Mouse (Mus musculus) testis, adult 2 months (tissue): ENCODE data around the gene Gbgt1. TPM values are rescaled to one million over a fixed set of nuclear protein-coding genes. Genes with fewer than 3 reads are reported as not detected.
"Not testable (repeated sequence)": the region's sequence is repeated elsewhere in the genome, so short reads cannot be mapped to it uniquely, and the experiment has no call there.

Experiments
- H3K27ac ChIP-seq: fragments of 200-500 bp; 2 replicates; pipeline ENCODE4 v1.5.1; 2012; ENCODE audit warnings: low read depth, low read length; ENCODE audit not compliant: control insufficient read depth, insufficient read depth
- H3K27me3 ChIP-seq: fragments of 200-500 bp; 2 replicates; pipeline ENCODE4 v1.6.1; 2012; ENCODE audit warnings: mild to moderate bottlenecking, low read length, moderate library complexity; ENCODE audit not compliant: control insufficient read depth, insufficient read depth
- H3K36me3 ChIP-seq: fragments of 200-500 bp; 2 replicates; pipeline ENCODE4 v1.6.1; 2012; ENCODE audit warnings: mild to moderate bottlenecking, low read length; ENCODE audit not compliant: control insufficient read depth, insufficient read depth
- H3K4me1 ChIP-seq: fragments of 200-500 bp; 2 replicates; pipeline ENCODE4 v1.6.1; 2012; ENCODE audit warnings: low read length; ENCODE audit not compliant: control insufficient read depth, insufficient read depth
- H3K4me3 ChIP-seq: fragments of 200-500 bp; 2 replicates; pipeline ENCODE4 v1.5.1; 2012; ENCODE audit warnings: low read depth, mild to moderate bottlenecking, low read length, moderate library complexity, mixed read lengths; ENCODE audit not compliant: control insufficient read depth
- CTCF ChIP-seq: fragments of 200-500 bp; IDR thresholded peaks from 2 replicates; pipeline ENCODE4 v1.5.1; 2012; ENCODE audit warnings: low read depth, mild to moderate bottlenecking, inconsistent platforms, low read length, moderate library complexity; ENCODE audit not compliant: control insufficient read depth, insufficient read depth, insufficient replicate concordance
- POLR2A ChIP-seq: fragments of 200-500 bp; IDR thresholded peaks from 2 replicates; pipeline ENCODE4 v1.6.1; 2012; ENCODE audit warnings: low read depth, mild to moderate bottlenecking, inconsistent platforms, low read length, moderate library complexity; ENCODE audit not compliant: control insufficient read depth
- polyA plus RNA-seq: library from polyadenylated mRNA; depleted of rRNA; stranded (reverse); fragments of >200 nt; gene quantifications from 2 replicates; pipeline ENCODE4 v1.2.3, GENCODE M21; 2012

Gene Gbgt1
- polyA plus RNA-seq, 1 experiment: 3.1 TPM

- Histone ChIP-seq H3K4me1 (peaks cover 2% of the 10 kb centered on the region; the same call in 1 of the 2 replicates), H3K4me3 (no peak overlapping the region), H3K27ac (no peak overlapping the region), H3K27me3 (no peaks in the 10 kb centered on the region), H3K36me3 (no peaks in the 10 kb centered on the region)
- TF ChIP-seq CTCF (no peak), POLR2A (no peak)
Observed at GRCm38 (mm10) chr2:28502987-28503386, 6.3 kb downstream of the Gbgt1 start.

- Histone ChIP-seq H3K4me3 (peak overlapping the region; percentile 6), H3K4me1 (peaks cover 2% of the 10 kb centered on the region; the same call in 1 of the 2 replicates)
Observed at GRCm38 (mm10) chr2:28504676-28505075, 8.0 kb downstream of the Gbgt1 start.

GRCm38 (mm10) chr2:28505795-28506194, 9.1 kb downstream of the Gbgt1 start, which contains the start of gene Gm10134:
Gene Gm10134, plus strand, starts transcription at chr2:28506095.
- no peak within 1 kb of the TSS for H3K27ac ChIP-seq
- peak within 1 kb of the TSS; percentile 6 for H3K4me3 ChIP-seq
- H3K27me3 ChIP-seq: no peaks in the 10 kb centered on the region
- no peaks in the 10 kb centered on the region for H3K36me3 ChIP-seq
- H3K4me1 ChIP-seq: peaks cover 2% of the 10 kb centered on the region; the same call in 1 of the 2 replicates
- TF ChIP-seq POLR2A (no peak), CTCF (no peak)

More at GRCm38 (mm10) chr2:28504676-28505075, 8.0 kb downstream of the Gbgt1 start:
- H3K27ac ChIP-seq: no peak overlapping the region
- no peak for TF ChIP-seq CTCF
- TF ChIP-seq POLR2A: no peak
- H3K36me3 ChIP-seq: no peaks in the 10 kb centered on the region
- no peaks in the 10 kb centered on the region for H3K27me3 ChIP-seq

GRCm38 (mm10) chr2:28506291-28506690, 9.6 kb downstream of the Gbgt1 start:
- Histone ChIP-seq H3K4me3 (no peak overlapping the region), H3K27ac (no peak overlapping the region), H3K27me3 (no peaks in the 10 kb centered on the region), H3K36me3 (no peaks in the 10 kb centered on the region), H3K4me1 (peaks cover 2% of the 10 kb centered on the region; the same call in 1 of the 2 replicates)
- TF ChIP-seq CTCF: no peak
- no peak for TF ChIP-seq POLR2A

- H3K36me3 ChIP-seq, H3K27me3 ChIP-seq, H3K4me3 ChIP-seq, H3K27ac ChIP-seq: not testable (repeated sequence)
- H3K4me1 ChIP-seq: peaks cover 27% of the 10 kb centered on the region
Observed at GRCm38 (mm10) chr2:28511600-28511999, 14.9 kb downstream of the Gbgt1 start.

GRCm38 (mm10) chr2:28512798-28513401, 16.2 kb downstream of the Gbgt1 start, which contains the start of gene Ralgds:
Gene Ralgds, plus strand, starts transcription at chr2:28513125.
- TF ChIP-seq CTCF (no peak), POLR2A (peak; percentile 56; the same call in 1 of the 2 replicates)
- peaks cover 2% of the 10 kb centered on the region; the same call in 1 of the 2 replicates for H3K36me3 ChIP-seq
- no peaks in the 10 kb centered on the region for H3K27me3 ChIP-seq
- H3K4me3 ChIP-seq: peak within 1 kb of the TSS; percentile 98
- peaks cover 27% of the 10 kb centered on the region for H3K4me1 ChIP-seq
- peak within 1 kb of the TSS; percentile 88 for H3K27ac ChIP-seq

- peak overlapping the region; percentile 98 for H3K4me3 ChIP-seq
- H3K27me3 ChIP-seq: no peaks in the 10 kb centered on the region
- H3K4me1 ChIP-seq: peaks cover 27% of the 10 kb centered on the region
- H3K36me3 ChIP-seq: peaks cover 2% of the 10 kb centered on the region; the same call in 1 of the 2 replicates
- no peak for TF ChIP-seq CTCF
- no peak for TF ChIP-seq POLR2A
- peak overlapping the region; percentile 88 for H3K27ac ChIP-seq
Observed at GRCm38 (mm10) chr2:28513431-28514370, 17.0 kb downstream of the Gbgt1 start.
